Mouse (Mus musculus) cerebellum, postnatal 36 days (tissue): ENCODE measurements at regions not wholly inside any gene's neighbourhood (a gene's known extent, or its start where the extent isn't known, plus 50 kb on each side); places are given as distances from the start of the nearest gene placed in this dataset.

Experiments used
- DNase-seq, 2 experiments: peaks; one replicate each; pipeline ENCODE4 v3.0.0; 2021 to 2022; ENCODE audit warnings: mixed read lengths in 2 of 2

DNA sequence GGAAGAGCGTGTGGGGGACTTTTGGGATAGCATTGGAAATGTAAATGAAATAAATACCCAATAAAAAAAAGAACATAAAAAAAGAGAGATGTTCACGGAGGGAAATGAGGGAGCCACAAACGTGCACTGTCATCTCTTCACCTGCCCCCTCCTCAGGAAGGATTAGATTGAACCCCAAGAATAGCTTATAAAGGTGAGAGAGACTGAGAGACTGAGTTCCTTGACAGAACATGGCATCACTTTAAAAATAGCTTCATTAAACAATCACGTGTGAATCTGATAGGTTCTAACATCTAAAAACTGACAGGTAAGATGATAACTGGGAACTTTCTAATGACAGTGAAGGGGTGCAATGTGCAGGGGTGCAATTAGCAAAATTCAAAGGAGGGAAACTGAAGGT lies 105.2 kb downstream of the Csl start:
- no peak for DNase-seq

DNA sequence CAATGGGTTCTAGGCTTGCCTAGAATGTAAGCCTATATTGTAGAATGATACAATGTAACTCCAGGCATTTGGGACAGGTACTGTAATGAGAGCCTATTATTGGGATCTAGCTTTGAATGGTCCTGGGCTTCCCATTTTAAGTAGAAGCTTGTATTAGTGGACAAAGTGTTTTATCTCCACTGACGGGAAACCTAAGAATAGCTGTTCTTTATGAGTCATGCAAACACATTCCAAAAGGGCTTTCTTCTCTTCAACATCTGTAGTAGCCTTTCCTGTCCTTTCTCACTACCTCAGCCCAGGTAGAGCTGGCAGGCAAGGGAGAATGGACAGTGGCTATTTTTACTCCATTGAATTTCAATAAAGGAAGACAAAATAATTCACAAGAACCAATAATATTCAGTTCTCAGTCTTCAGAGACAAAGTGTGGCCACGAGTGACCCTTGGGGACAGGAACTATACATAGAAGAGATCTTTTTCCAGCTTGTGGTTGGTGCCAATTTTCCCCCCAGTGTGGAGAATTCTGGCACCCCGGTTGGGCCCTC lies 82.8 kb downstream of the Csl start:
- no peak for DNase-seq

GRCm38 (mm10) chr10:99678096-99678495 lies 81.4 kb downstream of the Csl start:
- peak; percentile 6 to 7 for DNase-seq

GRCm38 (mm10) chr10:99679813-99680212 lies 79.6 kb downstream of the Csl start:
- no peak for DNase-seq

- DNase-seq, result no peak
Observed at GRCm38 (mm10) chr10:99681932-99682331, 77.5 kb downstream of the Csl start.

GRCm38 (mm10) chr10:99682350-99682749 lies 77.1 kb downstream of the Csl start:
- DNase-seq, result no peak

DNA sequence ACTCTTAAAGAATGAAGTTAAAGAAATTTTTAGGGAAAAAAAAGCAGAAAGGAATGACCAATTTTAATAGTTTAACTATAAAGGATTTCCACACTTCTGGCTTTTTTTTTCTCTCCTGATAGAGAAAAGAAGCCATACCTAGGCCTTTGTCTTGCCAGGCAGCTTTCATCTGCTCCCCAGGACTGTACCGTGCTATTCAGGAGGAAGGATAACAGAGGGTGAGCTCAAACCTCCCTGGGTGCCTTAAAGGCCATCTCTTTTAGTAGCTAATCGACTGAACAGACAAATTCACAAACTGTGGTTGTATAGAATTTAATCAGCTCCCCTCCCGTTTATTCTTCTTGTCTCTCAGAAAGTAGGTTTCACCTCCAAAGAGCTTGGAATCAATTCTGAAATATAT lies 76.1 kb downstream of the Csl start:
- DNase-seq, result no peak

DNA sequence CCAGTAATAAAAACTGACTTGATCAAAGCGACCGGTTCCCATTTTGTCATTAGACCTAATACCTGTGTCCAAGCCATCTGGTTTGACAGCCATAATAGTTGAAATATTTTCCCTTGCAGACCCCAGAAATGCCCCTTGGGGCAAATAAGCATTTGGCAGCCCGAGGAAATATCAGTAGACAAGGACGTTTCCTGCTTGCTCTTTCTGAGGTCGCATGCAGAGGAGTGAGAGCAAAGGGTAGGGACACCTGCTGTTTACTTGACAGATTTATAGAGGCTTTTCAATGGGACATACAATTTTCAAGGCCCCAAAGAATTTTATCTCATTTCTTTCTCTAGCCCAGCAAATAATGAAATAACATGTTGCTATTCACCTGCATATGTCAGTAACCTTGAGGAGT lies 73.5 kb downstream of the Csl start:
- no peak for DNase-seq

DNA sequence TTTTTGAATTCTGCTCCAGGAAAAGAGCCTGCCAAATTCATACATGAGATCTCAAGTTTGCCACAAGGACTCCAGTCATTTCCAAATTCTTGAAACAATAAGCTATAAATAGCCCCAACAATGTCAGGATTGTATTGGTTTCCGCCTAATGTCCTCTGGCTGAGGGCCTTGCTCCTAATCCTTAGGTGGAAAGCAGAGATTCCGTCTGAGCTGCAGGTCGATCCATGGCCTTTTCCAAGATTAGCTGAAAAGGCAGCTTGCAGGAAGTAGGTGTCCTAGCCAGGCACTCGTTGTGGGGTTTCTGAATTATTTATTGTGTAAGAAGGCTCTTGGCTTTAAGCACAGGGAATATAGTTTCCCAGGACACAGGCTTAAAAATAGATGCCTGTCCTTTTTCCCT lies 72.4 kb downstream of the Csl start:
- DNase-seq, result no peak

DNA sequence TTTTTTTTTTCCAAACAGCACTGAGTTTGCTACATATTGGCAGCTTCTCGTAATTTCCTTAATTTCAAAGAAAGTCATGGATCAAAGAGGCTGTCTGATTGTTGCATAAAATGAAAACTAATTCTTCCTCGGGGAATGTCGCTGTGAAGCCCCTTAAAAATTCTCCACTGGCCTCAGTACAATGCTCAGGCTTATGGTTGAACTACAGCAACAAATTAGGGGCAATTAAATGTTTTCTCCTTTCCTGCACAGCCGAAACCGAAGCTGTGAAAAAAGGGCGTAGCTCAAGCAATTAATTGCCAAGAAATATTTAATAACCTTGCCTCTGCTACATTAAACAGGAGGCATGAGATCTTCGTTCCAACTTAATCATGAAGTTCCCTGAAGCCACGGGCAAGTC lies 61.8 kb downstream of the Csl start:
- DNase-seq, result no peak

DNA sequence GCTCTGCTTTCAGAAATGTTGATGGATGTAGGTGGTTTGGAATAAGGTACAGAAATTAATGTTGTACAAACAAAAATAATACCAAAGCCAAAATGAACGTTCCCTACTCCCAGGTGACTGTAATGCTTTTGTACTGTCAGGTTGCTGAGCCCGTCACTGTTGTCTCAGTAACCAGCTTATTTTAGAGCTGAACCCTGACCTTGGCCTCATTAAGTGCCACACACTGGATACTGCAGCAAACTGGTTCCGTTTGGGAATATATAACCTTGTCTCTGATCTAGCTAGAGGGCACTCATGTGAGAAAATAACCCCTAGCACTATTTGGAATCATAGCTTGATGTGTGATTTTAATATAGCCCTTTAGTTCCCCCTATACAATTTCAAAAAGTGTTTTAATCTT lies 60.0 kb downstream of the Csl start:
- no peak for DNase-seq

GRCm38 (mm10) chr10:99700052-99700777 lies 59.2 kb downstream of the Csl start:
- no peak for DNase-seq
